Mouse (Mus musculus) induced T-regulatory cell, adult 2 months (primary cell): ENCODE measurements at regions not wholly inside any gene's neighbourhood (a gene's known extent, or its start where the extent isn't known, plus 50 kb on each side); places are given as distances from the start of the nearest gene placed in this dataset.

Source experiments
- DNase-seq: peaks from one replicate; pipeline ENCODE4 v3.0.0-alpha.2; 2012; ENCODE audit warnings: low read depth

DNA sequence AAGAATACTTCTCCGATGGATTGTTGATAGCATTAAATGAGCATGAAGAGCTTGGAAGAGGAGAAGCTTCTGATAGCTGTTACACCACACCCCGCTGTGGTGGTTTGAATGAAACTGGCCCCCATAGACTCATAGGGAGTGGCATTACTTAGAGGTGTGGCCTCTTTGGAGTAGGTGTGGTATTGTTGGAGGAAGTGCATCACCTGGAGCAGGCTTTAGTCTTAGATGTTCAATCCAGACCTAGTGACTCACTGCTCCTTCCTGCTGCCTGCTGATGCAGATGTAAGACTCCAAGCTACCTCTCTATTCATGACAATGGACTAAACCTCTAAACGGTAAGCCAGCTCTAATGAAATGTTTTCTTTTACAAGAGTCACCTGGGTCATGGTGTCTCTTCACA lies 237.1 kb upstream of the Mpped2 start:
- no peak for DNase-seq

DNA sequence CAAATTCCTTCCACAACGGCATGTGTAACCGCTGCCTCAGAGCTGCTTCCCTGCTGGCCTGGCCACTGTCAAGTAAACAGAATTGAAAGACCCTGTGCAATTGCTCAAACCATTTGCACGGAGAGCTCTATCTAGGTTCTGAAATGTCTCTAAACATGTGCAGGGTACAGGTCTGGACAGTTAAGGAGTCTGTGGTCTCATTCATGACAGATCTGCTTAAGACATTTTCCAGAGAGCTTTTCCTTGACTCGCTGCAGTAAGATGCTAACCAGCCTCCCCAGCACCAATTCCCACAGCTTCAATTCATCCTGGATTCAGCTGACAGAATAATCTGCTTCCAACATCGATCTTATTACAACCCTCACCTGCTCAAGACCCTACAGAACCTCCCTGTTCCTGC lies 235.1 kb upstream of the Mpped2 start:
- no peak for DNase-seq

DNA sequence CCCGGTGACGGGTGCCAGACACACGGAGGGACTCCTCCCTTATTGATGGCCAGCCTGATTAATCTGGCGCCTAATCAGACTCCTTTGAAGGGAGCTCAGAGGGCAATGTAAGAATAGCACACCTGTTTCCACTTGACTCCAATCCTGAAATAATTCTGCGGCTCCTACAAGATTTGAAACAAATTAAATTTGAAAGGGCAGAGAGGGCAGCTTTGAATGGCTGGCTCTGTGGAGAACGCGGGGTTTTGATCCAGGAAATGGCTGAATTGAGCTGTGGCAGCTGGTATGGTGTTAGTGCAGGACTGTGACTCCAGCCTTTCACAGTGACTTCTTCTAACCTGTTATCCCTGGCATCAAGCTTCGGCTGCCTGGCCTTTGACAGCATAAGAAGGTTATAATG lies 232.0 kb upstream of the Mpped2 start:
- DNase-seq = no peak

DNA sequence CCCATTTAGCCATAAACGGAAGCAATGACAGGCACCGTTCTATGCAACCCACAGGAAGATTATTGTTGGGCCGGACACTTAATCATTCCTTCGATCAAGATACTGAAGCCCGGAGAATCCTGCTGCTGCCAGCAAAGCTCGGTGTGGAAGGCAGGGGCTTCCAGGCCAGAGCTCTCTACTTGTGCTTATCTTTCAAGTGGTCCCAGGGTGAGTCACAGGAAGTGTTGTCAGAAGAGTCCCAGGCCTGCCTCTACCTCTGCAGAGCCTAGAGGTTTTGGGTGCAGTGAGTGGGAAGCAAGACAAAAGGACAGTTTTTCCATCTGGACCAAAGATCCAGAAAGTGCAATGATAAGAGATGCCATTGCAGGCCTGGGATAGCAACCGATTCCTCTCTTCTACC lies 231.6 kb upstream of the Mpped2 start:
- no peak for DNase-seq

DNA sequence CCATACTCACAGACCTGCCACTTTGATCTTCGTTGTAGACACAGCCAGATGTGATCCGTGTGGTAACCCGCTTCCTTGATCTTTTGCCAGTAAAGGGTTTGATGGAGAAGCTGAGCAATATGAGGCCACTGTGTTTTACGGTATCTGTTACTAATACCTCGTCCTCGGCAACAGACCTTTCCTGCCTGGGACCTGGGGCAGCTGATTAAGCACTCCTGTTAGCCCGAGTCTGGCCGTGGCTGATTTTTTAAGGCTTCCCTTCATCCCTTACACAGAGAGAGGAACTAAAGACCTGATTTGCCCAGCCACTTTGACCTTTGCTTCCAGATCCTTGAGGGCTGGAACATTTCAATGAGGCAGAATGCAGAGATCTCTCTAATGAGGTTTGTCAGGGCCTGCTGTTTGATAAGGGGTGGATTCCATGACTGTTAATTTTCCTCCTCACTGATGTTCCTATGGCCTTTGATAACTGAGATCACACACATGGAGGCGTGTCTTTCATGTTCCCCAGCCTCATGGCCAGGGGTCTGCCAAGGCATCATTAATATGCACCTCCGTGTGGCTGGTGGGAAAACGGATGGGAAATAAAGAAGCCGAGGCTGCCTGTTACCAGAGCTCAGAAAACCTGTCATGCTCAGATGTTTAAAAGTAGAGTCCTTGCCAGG lies 231.0 kb upstream of the Mpped2 start:
- DNase-seq = no peak

DNA sequence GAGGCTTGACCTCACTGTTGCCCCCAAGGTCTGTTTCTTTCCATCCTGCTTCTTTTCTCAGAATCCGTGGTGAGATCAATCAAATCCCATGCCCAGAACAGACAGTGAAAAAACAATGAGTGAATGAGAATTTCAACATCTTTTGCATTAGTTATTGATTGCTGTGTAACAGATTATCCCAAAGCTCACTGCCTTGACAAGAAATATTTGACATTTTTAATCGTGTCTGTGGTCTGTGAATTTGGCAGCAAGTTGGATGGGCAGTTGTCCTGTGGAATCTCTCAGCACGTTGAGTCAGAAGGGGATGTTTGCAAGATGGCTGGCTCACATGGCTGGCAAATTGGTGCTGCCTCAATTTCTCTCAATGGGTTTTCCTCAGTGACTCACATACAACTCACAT lies 228.0 kb upstream of the Mpped2 start:
- DNase-seq = no peak

DNA sequence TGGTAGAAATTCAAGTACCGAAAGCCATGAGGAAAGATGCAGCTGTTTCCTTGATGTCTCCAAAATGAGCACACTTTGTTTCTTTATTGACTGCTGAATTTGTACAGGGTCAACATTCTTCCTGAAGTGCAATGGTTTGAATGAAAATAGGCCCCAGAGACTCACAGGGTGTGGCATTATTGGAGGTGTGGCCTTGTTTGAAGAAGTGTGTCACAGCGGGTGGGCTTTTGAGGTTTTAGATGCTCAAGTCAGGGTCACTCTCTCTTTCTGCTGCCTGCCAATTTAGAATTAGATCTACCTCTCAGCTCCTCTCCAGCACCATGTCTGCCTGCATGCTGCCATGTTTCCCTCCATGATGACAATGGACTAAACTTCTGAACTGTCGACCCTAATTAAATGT lies 227.2 kb upstream of the Mpped2 start:
- DNase-seq = no peak

DNA sequence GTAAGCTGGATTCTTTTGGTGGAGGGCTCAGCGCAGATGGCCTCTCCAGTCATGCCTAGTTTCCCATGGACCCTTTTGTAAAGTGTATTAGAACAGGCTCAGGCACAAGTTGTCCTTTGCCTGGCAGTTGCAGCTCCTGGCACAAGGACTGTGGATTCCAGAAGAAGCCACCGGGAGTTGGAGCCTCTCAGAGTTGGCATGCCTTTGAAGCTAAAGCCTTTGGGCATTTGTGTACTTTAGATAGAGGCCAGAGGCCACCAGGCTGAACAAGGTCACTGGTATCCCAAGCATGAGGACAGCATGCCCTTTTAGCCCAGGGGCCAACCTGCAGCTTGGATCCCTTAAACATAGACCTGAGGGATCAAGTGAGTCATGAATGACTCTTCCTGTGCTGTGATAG lies 223.9 kb upstream of the Mpped2 start:
- DNase-seq = no peak

DNA sequence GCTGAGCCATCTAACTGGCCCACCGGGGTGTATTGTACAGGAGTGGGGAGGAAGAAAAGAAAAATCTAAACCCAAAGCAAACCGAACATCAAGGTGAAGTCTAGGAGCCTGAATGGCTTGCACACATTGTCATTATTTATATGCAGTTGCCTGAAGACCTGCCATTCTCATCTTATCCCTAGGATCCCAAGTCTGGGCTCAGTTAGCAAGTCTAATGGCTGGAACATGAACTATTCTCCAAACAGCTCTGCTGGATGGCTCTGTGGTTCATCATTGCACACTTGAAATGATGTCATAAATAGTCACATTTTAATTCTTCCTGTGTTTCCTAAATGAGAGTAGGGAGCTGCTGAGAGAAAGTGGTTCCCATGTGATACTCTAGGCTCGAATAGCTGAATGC lies 219.6 kb upstream of the Mpped2 start:
- no peak for DNase-seq

DNA sequence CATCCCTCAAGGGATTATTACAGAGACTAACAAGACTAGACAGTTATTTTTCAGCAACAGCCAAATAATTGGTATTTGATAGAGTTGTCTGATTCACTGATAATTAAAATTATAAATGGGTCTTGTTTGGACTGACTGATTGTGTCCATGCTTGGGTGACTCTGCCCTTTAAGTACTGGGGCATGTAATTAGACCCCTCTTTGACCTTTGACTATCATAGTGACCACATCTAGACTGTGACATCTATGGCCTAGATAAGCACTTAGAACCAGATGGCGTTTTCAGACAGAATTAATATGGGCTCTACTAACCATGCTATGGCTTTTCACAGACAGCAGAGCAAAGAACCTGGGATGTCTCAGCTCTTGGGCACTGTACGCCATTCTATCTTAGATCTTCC lies 215.1 kb upstream of the Mpped2 start:
- no peak for DNase-seq

DNA sequence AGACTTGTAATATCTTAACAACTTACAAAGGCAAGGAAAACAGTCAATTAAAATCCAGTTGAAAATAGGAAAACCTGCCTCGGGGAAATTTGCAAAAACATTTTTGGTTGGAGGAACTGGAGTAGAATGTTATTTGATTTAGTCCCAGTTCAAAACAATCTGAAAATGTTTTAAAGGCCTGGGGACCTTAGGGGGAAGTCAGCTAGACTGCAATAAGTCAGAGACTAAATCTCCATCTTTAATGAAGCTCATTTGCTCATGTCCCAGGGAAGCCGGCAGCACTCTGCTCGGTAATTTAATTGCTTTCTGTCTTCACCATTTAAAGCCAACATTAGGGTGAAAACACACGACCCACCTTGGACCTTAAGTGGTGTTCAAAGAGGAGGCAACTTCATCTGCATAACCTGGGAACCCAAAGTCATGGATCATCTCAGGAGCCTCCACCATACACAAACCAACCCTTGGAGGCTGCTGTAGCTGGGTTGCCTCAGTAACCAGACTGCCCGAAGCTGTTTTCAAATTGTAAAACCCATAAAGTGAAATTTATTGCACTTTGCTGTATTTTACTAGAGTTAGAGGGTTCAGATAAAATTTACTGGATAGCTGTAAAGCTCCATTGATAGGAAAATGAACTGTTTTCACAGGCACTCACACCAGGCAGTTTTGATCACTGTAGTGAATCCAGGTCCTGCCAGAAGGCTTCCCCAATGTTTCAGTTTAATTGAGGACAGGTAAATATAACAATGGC lies 205.6 kb upstream of the Mpped2 start:
- DNase-seq = no peak

DNA sequence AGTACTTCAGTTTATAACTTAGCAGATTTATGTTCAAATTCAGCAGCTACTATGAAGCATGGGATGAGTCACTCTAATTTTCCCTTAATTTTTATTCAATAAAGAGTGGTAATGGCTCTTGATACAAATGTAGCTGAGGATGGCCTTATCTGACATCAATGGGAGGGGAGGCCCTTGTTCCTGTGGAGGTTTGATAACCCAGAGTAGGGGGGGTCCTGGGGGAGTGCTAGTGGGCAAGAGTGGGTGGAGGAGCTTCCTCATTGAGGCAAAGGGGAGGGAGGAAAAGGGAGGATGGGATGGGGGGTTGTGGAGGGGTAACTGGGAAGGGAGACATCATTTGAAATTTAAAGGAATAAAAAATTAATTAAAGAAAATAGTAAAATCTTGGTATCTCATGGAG lies 194.3 kb upstream of the Mpped2 start:
- DNase-seq = no peak

DNA sequence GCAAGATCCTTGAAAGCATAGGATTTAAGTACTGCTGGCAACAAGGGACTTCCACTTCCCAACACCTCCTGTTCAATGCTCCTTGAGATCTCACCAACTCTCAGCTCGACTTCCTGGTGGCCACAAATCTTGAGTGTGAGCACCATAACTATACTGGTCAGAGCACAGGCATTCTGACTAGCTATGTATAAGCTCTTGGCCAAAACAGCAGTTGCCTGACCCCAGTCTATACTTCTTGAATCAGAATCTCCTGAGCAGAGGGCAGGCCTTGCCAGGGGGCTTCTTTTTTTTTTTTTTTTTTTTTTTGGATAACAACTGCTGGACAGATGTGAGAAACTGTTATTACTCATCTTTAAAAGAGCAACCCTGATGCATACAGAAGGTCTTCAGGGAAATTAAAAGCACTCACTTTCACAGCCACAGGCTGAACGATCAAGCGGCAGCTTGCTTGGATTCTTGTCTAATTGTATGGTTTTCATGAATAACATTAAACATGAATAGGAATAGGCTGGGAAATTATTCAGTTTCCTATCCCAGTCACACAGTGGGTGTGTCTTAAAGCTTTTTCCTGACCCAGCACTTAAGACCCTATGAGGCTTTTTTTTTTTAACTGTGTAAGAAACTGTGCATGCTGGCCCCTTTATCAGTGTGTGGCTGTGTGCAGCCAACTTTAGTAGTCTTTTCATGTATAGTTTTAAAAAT lies 193.7 kb upstream of the Mpped2 start:
- no peak for DNase-seq

DNA sequence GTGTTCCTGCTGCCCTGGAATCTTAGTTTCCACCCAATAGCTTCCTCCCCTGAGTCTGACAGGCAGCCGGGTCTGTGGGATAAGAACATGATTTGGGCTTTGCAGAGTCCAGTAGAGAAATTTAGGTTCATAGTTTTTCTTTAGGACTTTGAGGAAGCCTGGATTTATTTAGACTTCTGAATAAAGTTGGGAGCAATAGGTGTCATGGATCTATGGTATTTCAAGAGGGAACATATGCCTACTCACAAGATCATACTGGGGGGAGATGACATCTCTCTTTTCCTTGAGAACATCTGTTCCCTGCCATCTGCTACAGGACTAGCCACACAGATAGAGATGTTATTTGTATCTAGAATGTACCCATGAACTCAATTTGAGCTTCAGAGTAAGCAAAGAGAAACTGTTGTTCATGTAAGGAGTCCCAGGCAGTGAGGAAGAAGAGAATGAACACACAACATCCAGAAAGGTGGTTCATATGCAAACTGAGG lies 188.1 kb upstream of the Mpped2 start:
- no peak for DNase-seq

DNA sequence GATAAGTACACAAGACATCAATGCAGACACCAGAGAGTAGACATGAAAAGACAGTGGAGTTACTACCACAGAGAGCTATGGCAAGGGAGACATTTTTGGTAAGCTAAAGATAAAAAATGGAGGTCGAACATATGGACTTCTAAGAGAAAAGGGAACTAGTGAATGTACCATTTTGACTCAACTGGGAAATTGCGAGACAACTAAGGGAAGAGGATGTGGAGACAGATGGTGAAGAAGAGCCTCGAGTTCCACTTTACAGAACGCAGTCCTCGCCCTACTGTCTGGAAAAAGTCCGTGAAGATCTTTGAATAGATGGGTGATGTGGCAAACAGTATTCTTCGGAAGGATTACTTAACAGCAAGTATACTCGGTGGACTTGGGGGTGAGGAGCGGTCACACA lies 181.2 kb upstream of the Mpped2 start:
- no peak for DNase-seq

DNA sequence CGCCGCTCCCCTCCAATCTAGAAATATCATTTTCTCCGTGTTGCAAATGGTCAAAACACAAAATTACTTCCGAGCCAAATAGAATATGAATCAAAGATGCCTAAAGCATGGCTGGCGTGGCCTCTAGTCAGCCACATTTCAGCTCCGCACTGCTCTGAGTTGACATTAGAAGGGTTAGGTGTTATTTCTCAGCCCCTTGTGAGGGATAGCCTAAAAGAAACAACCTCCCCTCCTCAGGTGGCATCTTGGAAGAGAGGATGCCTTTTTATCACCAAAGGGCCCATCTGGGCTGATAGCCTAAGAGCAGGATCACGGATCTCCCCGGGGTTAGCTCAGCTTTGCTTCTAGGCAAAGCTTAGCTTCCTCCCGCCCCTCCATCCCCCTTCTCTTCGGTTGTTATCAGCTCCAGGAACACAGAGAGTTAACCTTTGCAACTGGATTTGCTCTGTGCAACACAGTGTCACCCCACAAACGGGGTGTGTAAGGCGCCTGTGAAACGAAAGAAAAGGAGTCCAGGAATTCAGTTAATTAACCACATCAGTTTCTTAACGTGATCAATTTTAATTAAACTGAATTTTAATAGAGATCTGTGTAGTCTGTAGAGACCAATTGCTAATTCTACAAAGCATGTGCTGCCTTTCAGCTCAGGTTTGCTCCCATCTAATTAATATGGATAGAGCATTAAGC lies 180.6 kb upstream of the Mpped2 start:
- DNase-seq = no peak

DNA sequence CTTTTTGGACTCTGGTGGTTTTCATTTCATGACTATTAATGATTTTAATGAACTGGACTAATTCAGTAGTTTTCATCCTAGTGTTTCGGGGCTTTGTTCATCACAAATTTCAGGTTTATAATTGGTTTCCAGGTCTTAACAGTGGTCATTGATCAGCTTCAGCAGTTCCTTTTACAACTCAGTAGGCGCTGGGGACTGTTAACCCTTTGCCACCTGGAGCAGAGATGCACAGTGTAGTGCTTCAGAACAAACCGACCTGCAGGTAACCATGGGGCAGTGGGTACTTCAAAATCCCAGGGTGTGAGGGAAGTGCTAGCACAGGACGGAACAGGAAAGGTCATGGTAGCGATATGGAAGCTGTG lies 180.1 kb upstream of the Mpped2 start:
- no peak for DNase-seq

DNA sequence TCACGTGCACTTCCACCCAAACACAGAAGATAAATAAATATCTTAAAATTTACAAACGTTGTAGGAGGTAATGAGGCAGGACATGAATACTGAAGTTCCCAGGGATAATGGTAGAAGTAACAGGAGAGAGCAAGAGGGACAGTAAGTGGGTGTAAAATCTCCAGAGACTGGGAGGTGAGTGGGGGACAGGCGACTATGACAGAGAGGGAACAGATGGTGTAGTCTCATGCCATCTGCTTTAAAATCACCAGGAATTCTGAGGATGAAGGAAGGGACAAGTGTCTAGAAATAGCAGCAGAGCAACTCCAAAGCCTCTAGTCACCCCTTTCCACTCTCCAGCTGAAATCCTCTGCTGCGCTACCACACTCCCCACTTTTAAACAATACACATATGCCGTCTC lies 175.8 kb upstream of the Mpped2 start:
- no peak for DNase-seq

DNA sequence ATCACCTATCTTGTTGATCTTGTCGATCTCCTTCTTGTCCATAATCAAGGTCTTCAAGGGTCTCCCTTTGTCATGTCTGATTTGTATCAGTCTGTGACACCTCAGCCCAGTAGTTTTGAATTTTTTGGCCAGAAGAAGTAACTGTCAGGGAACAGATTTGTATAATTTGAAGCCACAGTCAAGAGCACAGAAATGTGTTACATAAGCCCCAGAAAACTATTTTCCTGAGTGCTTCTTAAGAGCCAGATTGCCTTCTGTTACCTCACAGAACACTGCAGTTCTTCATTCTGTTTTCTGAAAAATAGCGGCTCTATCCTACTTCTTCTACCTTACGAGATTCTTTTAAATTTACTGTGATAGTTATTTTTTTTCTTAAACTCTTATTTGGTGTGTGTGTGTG lies 170.1 kb upstream of the Mpped2 start:
- DNase-seq = no peak

DNA sequence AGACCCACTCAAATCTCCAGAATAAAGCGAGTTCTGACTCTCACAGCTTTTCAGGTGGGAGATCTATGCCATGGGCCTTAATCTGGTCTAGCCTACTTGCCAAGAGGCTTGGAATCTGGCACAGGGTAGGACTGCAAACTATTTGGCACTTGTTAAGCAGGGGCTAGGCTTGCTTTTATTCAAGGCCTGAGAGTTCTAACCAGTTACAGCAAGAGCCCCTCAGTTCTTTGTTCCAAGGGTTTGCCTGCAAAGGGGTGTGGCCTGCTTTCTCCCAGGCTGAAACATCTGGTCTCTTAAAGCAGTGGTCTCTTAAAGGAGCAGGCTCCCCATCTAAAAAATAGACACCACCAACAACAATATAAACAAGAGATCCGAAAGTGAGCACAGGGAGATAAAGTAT lies 166.1 kb upstream of the Mpped2 start:
- DNase-seq = no peak

DNA sequence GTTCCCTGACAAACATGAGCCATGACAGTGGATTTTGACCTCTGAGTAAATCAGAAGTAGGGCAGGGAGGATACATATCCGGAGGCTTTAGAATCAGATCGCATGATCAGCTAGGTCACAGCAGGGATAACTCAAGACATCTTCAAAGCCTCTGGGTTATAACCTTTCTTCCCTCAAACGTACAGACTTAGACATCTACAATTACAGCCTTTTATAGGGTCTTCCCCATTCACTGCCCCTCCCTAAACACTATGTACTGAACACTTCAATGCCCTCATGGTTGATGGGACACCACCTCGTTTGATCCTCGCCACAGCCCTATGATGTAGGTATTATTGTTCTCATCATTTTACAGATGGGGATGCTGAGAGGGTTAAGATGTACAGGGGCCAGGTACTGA lies 163.8 kb upstream of the Mpped2 start:
- no peak for DNase-seq

DNA sequence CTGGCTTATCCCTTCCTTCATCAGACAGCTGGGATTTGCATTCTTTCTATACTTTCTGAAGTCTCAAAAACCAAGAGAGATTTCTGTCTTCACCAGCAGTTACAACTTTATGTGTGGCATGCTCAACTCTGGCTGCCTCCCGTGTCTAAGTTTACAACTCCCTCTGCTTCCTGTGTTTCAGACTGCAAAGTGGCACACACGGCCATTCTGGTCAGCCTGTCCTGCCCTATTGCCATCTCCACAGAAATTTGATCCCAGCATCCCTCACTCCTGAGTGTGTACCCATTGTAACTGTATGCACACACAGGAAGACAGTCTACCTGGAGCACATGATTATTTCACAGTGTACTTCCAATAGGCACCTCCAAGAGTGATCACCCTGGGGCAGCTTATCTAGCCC lies 163.3 kb upstream of the Mpped2 start:
- no peak for DNase-seq

DNA sequence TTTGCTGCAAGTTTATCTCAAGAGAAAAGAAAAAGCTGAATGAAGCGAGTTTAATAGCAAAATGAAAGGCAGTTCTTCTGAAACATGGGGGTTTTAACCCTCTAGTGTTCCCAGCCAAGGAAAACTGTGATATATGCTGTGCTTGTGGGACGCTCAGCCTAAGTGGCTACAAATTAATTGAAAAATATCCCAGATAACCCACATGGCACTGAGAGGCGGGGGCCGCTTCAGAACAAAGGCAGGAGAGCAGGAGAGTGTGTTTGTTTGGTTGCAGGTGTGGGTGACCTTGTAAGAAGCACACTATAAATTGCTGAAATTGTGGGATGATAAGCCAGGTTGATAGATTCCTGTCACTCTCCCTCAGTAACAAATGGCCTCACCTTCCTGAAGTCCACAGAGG lies 154.7 kb upstream of the Mpped2 start:
- DNase-seq = no peak
